Mouse (Mus musculus) kidney, embryonic 14.5 days (tissue): ENCODE data around the gene Gfap. TPM values are rescaled to one million over a fixed set of nuclear protein-coding genes. Genes with fewer than 3 reads are reported as not detected.

Experiments used
- ATAC-seq: fragments of 200-750 bp; cut with Nextera tagmentation; 2 replicates; pipeline ENCODE4 v1.8.0; 2017; ENCODE audit warnings: moderate number of reproducible peaks, mild to moderate bottlenecking, moderate TSS enrichment, moderate library complexity; ENCODE audit not compliant: low FRiP score, low TSS enrichment
- H3K27ac ChIP-seq: fragments of 300-500 bp; sonication (generic); 2 replicates; pipeline ENCODE4 v1.5.1; 2014; ENCODE audit warnings: low read depth, mild to moderate bottlenecking, low read length, moderate library complexity, mixed read lengths
- H3K27me3 ChIP-seq: fragments of 300-500 bp; sonication (generic); 2 replicates; pipeline ENCODE4 v1.6.1; 2014; ENCODE audit warnings: mild to moderate bottlenecking, low read length; ENCODE audit not compliant: control insufficient read depth, insufficient read depth
- H3K36me3 ChIP-seq: fragments of 300-500 bp; sonication (generic); 2 replicates; pipeline ENCODE4 v1.6.1; 2014; ENCODE audit warnings: low read length, mixed read lengths; ENCODE audit not compliant: control insufficient read depth, insufficient read depth
- H3K4me1 ChIP-seq: fragments of 300-500 bp; sonication (generic); 2 replicates; pipeline ENCODE4 v1.6.1; 2014; ENCODE audit warnings: low read length, mixed read lengths; ENCODE audit not compliant: control insufficient read depth, insufficient read depth
- H3K4me2 ChIP-seq: fragments of 300-500 bp; sonication (generic); replicated peaks from 2 replicates; pipeline ENCODE4 v1.6.1; 2014; ENCODE audit warnings: low read depth, mild to moderate bottlenecking, low read length
- H3K4me3 ChIP-seq: fragments of 300-500 bp; sonication (generic); 2 replicates; pipeline ENCODE4 v1.5.1; 2014; ENCODE audit warnings: mild to moderate bottlenecking, low read length
- H3K9ac ChIP-seq: fragments of 300-500 bp; sonication (generic); 2 replicates; pipeline ENCODE4 v1.6.1; 2014; ENCODE audit warnings: low read depth, mild to moderate bottlenecking, low read length, moderate library complexity
- H3K9me3 ChIP-seq: fragments of 300-500 bp; sonication (generic); 2 replicates; pipeline ENCODE4 v1.6.1; 2016; ENCODE audit warnings: low read length; ENCODE audit not compliant: control insufficient read depth
- WGBS: fragments of 180-500 bp; shearing (Covaris S2); extraction: QIAGEN DNeasy Blood & Tissue Kit; methylation state at CpG from one replicate; pipeline ENCODE4 v1.1.7; 2014; 5-methylcytosine and 5-hydroxymethylcytosine counted together
- polyA plus RNA-seq: library from polyadenylated mRNA; unstranded; fragments of >200 nt; fragmentation: Nextera tagmentation; extraction: Ambion mirVana; gene quantifications from 2 replicates; pipeline ENCODE4 v1.2.1, GENCODE M21; 2014

The Gfap gene
- polyA plus RNA-seq, 1 experiment from 2014 or later: 0.31 TPM

- Histone ChIP-seq H3K27ac (no peak overlapping the region), H3K9me3 (no peaks in the 10 kb centered on the region), H3K4me1 (peaks cover 1% of the 10 kb centered on the region; the same call in 1 of the 2 replicates), H3K4me2 (no peak overlapping the region), H3K36me3 (no peaks in the 10 kb centered on the region), H3K4me3 (no peak overlapping the region), H3K9ac (no peak overlapping the region), H3K27me3 (no peaks in the 10 kb centered on the region)
- 70% methylated on average over 3 of the region's 3 CpGs for WGBS
- ATAC-seq: no peak
These were observed 12.6 kb downstream of the Gfap start for GRCm38 (mm10) chr11:102888135-102888534.

- no peaks in the 10 kb centered on the region for H3K9me3 ChIP-seq
- H3K9ac ChIP-seq: no peak overlapping the region
- no peak overlapping the region for H3K4me2 ChIP-seq
- H3K27ac ChIP-seq: no peak overlapping the region
- H3K27me3 ChIP-seq: no peaks in the 10 kb centered on the region
- no peak for ATAC-seq
- no peaks in the 10 kb centered on the region for H3K4me1 ChIP-seq
- WGBS: 75% methylated on average over 5 of the region's 5 CpGs
- H3K4me3 ChIP-seq: no peak overlapping the region
- H3K36me3 ChIP-seq: no peaks in the 10 kb centered on the region
These were observed 13.3 kb downstream of the Gfap start for GRCm38 (mm10) chr11:102887433-102887832.

GRCm38 (mm10) chr11:102884616-102885219, 16.0 kb downstream of the Gfap start, which contains the start of gene Fam187a:
Fam187a (plus strand) TSS chr11:102885169.
- H3K9me3 ChIP-seq: no peaks in the 10 kb centered on the region
- H3K27ac ChIP-seq: no peak within 1 kb of the TSS
- H3K27me3 ChIP-seq: no peaks in the 10 kb centered on the region
- peaks cover 7% of the 10 kb centered on the region; the same call in 1 of the 2 replicates for H3K4me1 ChIP-seq
- H3K9ac ChIP-seq: no peak within 1 kb of the TSS
- H3K4me2 ChIP-seq: no peak within 1 kb of the TSS
- H3K36me3 ChIP-seq: no peaks in the 10 kb centered on the region
- ATAC-seq: no peak
- 56% methylated on average over 10 of the region's 10 CpGs for WGBS
- H3K4me3 ChIP-seq: no peak within 1 kb of the TSS

- H3K9me3 ChIP-seq: no peaks in the 10 kb centered on the region
- H3K27me3 ChIP-seq: no peaks in the 10 kb centered on the region
- H3K4me2 ChIP-seq: peak overlapping the region; percentile 61
- H3K4me3 ChIP-seq: peak overlapping the region; percentile 73
- ATAC-seq: peak; percentile 24
- peaks cover 14% of the 10 kb centered on the region for H3K36me3 ChIP-seq
- 19% methylated on average over 13 of the region's 13 CpGs for WGBS
- H3K4me1 ChIP-seq: peaks cover 15% of the 10 kb centered on the region
- H3K9ac ChIP-seq: peak overlapping the region; percentile 75
- no peak overlapping the region for H3K27ac ChIP-seq
These were observed 19.2 kb downstream of the Gfap start for GRCm38 (mm10) chr11:102881314-102882198.

GRCm38 (mm10) chr11:102880585-102881313, 20.0 kb downstream of the Gfap start, which contains the start of the genes Eftud2 and Ccdc103:
Eftud2 (minus strand) TSS chr11:102880985.
Ccdc103 (plus strand) TSS chr11:102881204.
- Histone ChIP-seq H3K27ac (peak within 1 kb of the TSS; percentile 77), H3K4me2 (peak within 1 kb of the TSS; percentile 61), H3K4me1 (peaks cover 15% of the 10 kb centered on the region), H3K36me3 (peaks cover 21% of the 10 kb centered on the region), H3K4me3 (peak within 1 kb of the TSS; percentile 73), H3K9me3 (no peaks in the 10 kb centered on the region), H3K9ac (peak within 1 kb of the TSS; percentile 75), H3K27me3 (no peaks in the 10 kb centered on the region)
- ATAC-seq: peak; percentile 92
- under 1% methylated on average over 62 of the region's 62 CpGs for WGBS

- Histone ChIP-seq H3K27me3 (no peaks in the 10 kb centered on the region), H3K27ac (no peak overlapping the region), H3K36me3 (peaks cover 33% of the 10 kb centered on the region), H3K4me3 (peak overlapping the region; percentile 73), H3K4me1 (peaks cover 15% of the 10 kb centered on the region), H3K9me3 (no peaks in the 10 kb centered on the region), H3K9ac (peak overlapping the region; percentile 75; the same call in 1 of the 2 replicates), H3K4me2 (peak overlapping the region; percentile 61)
- WGBS: 52% methylated on average over 2 of the region's 2 CpGs
- no peak for ATAC-seq
These were observed 21.2 kb downstream of the Gfap start for GRCm38 (mm10) chr11:102879558-102879957.

- Histone ChIP-seq H3K36me3 (peaks cover 66% of the 10 kb centered on the region), H3K9ac (no peak overlapping the region), H3K27ac (no peak overlapping the region), H3K4me2 (no peak overlapping the region), H3K27me3 (no peaks in the 10 kb centered on the region), H3K9me3 (no peaks in the 10 kb centered on the region), H3K4me1 (peaks cover 9% of the 10 kb centered on the region), H3K4me3 (no peak overlapping the region)
- ATAC-seq: no peak
- 89% methylated on average over 7 of the region's 7 CpGs for WGBS
These were observed 25.8 kb downstream of the Gfap start for GRCm38 (mm10) chr11:102874801-102875334.

GRCm38 (mm10) chr11:102864272-102864671, 36.4 kb downstream of the Gfap start:
- Histone ChIP-seq H3K36me3 (peaks cover 93% of the 10 kb centered on the region), H3K27ac (no peak overlapping the region)
- 41% methylated on average over 4 of the region's 4 CpGs for WGBS

More at GRCm38 (mm10) chr11:102864272-102864671, 36.4 kb downstream of the Gfap start:
- no peaks in the 10 kb centered on the region for H3K9me3 ChIP-seq
- H3K27me3 ChIP-seq: no peaks in the 10 kb centered on the region
- H3K9ac ChIP-seq: no peak overlapping the region
- no peak for ATAC-seq
- no peak overlapping the region for H3K4me2 ChIP-seq
- no peaks in the 10 kb centered on the region for H3K4me1 ChIP-seq
- H3K4me3 ChIP-seq: no peak overlapping the region
